Mouse (Mus musculus) macrophage (primary cell): Measurements from ENCODE around the gene Smarcb1. TPM values are rescaled to one million over a fixed set of nuclear protein-coding genes. Genes with fewer than 3 reads are reported as not detected.

ENCODE experiments used
- H3K27ac ChIP-seq: fragments of 350-480 bp; formaldehyde crosslinking; 2 replicates; pipeline ENCODE4 v1.9.0; 2021
- H3K36me3 ChIP-seq: fragments of 350-480 bp; formaldehyde crosslinking; 2 replicates; pipeline ENCODE4 v1.9.0; 2021; ENCODE audit errors: inconsistent target
- H3K4me3 ChIP-seq: fragments of 350-480 bp; formaldehyde crosslinking; 2 replicates; pipeline ENCODE4 v1.9.0; 2021; ENCODE audit errors: inconsistent target
- H3K79me2 ChIP-seq: fragments of 350-480 bp; formaldehyde crosslinking; 2 replicates; pipeline ENCODE4 v1.9.0; 2021; ENCODE audit errors: inconsistent target
- WGBS: methylation state at CpG from one replicate; pipeline ENCODE4 v1.1.7; 2026; ENCODE audit warnings: inconsistent platforms; ENCODE audit not compliant: missing documents; 5-methylcytosine and 5-hydroxymethylcytosine counted together
- polyA plus RNA-seq: library from polyadenylated mRNA; stranded (reverse); fragments of 250-400 nt; gene quantifications from 3 replicates; pipeline ENCODE4 v1.2.4, GENCODE M21; 2018; ENCODE audit warnings: inconsistent platforms
- total RNA-seq, 78 experiments: library from RNA; depleted of rRNA; stranded (reverse); fragments of 250-400 nt; gene quantifications; 1 replicate in 9 of 78; 2 replicates in 24 of 78; 3 replicates in 43 of 78; 4 replicates in 2 of 78; pipeline ENCODE4 v1.2.4; 2018; ENCODE audit warnings: inconsistent platforms in 56 of 78

Gene Smarcb1
- total RNA-seq (2018; cell fraction: chromatin; rRNA removed): 10 to 100 TPM; 17.9 to 73.8 (median 50.0) TPM
- total RNA-seq (2018; cell fraction: cytosol; rRNA removed): 10 to 100 TPM; 36.6 to 53.9 (median 47.9) TPM
- 10 to 100 TPM; 22.2 to 73.1 (median 42.8) TPM for total RNA-seq (2018; cell fraction: nucleus; rRNA removed)
- polyA plus RNA-seq: 36.6 to 53.9 TPM (median 38.3 TPM) in 3 replicates

- H3K36me3 ChIP-seq: peaks cover 6% of the 10 kb centered on the region; the same call in 1 of the 2 replicates
- H3K27ac ChIP-seq: peak within 1 kb of the TSS; percentile 61
- H3K79me2 ChIP-seq: peaks cover 47% of the 10 kb centered on the region
- peak within 1 kb of the TSS; percentile 64 for H3K4me3 ChIP-seq
- WGBS: under 1% methylated on average over 76 of the region's 76 CpGs
Measured at GRCm38 (mm10) chr10:75921026-75921725, at the start of gene Smarcb1. Gene Smarcb1 (minus strand): TSS chr10:75921617.

- Histone ChIP-seq H3K36me3 (no peaks in the 10 kb centered on the region), H3K79me2 (no peaks in the 10 kb centered on the region), H3K4me3 (peak within 1 kb of the TSS; percentile 2; the same call in 1 of the 2 replicates), H3K27ac (no peak within 1 kb of the TSS)
- WGBS: 22% methylated on average over 20 of the region's 20 CpGs
Measured at GRCm38 (mm10) chr10:75954381-75954811, 33.0 kb upstream of the Smarcb1 start, which contains the start of gene Gm5134. Gene Gm5134 (plus strand): TSS chr10:75954514.

DNA sequence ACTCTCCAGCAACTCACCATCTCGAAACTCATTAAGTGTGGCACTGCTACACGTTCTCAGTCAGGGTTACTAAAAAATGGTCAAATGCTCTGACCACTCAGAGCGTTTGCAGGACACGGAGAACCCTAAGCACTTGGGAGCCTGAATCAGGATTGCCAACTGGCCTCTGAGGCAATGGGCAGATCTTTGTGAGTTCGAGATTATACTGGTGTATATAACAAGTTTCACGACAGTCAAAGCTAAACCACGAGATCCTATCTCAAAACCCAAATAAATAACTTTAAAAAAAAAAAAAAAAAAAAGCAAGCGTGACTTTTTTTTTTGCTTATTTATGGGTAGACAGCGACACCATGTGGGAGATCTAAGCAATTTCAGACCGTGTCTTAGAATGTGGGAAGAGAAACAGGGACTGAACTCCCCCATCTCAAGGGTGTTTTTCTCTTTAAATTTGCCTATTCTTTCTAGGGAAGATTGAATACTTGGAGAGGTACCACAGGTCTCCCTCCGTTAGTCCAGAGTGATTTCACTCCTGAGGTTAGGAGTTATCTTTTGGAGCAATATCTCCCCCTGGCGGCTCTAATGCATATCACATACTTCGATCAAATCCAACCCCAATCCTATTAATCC, 30.1 kb upstream of the Smarcb1 start:
- Histone ChIP-seq H3K27ac (no peak overlapping the region), H3K79me2 (no peaks in the 10 kb centered on the region), H3K4me3 (no peak overlapping the region; the same call in 1 of the 2 replicates), H3K36me3 (no peaks in the 10 kb centered on the region)
- 3% methylated on average over 13 of the region's 13 CpGs for WGBS

DNA sequence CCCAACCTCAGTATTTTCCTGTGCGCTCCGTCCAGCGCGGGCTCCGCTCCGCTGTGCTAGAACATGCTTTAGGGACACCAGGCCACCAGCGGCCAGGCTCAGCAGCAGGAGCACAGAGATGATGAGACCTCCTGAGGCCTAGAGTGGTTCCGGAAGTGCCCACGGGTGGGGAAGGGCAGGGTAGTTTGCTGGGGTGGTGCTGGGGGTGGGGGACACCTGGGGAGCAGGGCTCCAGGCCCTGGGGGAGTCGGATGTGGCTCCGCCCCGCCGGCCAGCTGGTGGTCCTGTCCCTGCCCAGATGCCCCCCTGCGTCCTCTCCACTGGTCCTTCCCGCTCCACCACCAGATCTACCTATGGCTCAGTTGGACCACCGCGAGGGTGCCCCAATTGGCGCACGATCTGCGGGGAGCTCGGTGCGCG, 29.4 kb upstream of the Smarcb1 start:
- Histone ChIP-seq H3K4me3 (no peak overlapping the region), H3K79me2 (no peaks in the 10 kb centered on the region), H3K36me3 (no peaks in the 10 kb centered on the region), H3K27ac (no peak overlapping the region)
- 22% methylated on average over 23 of the region's 23 CpGs for WGBS

GRCm38 (mm10) chr10:75949053-75950045, 27.9 kb upstream of the Smarcb1 start:
- 63% methylated on average over 22 of the region's 22 CpGs for WGBS
- Histone ChIP-seq H3K4me3 (no peak overlapping the region), H3K36me3 (no peaks in the 10 kb centered on the region), H3K79me2 (no peaks in the 10 kb centered on the region), H3K27ac (no peak overlapping the region)

GRCm38 (mm10) chr10:75948079-75948478, 26.7 kb upstream of the Smarcb1 start:
- Histone ChIP-seq H3K36me3 (no peaks in the 10 kb centered on the region), H3K27ac (no peak overlapping the region), H3K4me3 (no peak overlapping the region), H3K79me2 (no peaks in the 10 kb centered on the region)
- WGBS: 77% methylated on average over 5 of the region's 5 CpGs

GRCm38 (mm10) chr10:75945896-75946295, 24.5 kb upstream of the Smarcb1 start:
- Histone ChIP-seq H3K79me2 (no peaks in the 10 kb centered on the region), H3K36me3 (no peaks in the 10 kb centered on the region), H3K4me3 (no peak overlapping the region), H3K27ac (no peak overlapping the region)
- WGBS: 88% methylated on average over 7 of the region's 7 CpGs

GRCm38 (mm10) chr10:75945213-75945612, 23.8 kb upstream of the Smarcb1 start:
- H3K36me3 ChIP-seq: no peaks in the 10 kb centered on the region
- no peak overlapping the region for H3K4me3 ChIP-seq
- H3K27ac ChIP-seq: no peak overlapping the region
- 95% methylated on average over 6 of the region's 7 CpGs for WGBS
- no peaks in the 10 kb centered on the region for H3K79me2 ChIP-seq

DNA sequence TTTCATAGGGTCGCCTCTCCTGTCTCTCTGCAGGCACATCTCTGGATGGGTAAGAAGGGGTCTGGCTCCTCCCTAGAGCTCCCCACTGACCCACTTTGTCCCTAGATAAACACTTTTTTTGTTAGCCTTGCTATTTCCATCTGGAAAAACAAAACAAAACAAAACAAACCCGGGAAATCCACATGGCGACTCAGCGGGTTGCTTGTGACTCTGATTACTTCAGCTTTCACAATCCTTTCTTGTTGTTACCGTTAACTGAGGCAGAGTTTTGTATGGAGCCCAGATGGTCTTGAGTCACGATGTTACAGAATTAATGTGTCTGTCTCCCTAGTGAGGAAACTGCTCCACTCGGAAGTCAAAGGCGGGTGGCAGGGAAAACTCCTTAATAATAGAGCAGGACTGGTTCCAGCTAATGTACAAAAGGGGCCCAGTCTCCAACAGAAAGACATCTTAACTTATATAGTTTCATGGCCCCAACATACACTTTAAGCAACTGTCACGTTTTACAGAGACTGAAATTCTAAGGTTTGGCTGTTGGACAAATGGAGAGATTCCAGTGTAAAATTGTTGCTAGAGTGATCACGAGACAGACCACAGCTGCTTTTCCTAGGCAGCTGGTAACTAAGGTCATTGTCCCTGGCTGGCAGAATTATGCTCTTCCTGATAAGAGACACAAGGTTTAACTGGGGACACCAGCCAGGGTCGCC, 22.8 kb upstream of the Smarcb1 start:
- Histone ChIP-seq H3K27ac (no peak overlapping the region), H3K79me2 (no peaks in the 10 kb centered on the region), H3K36me3 (no peaks in the 10 kb centered on the region), H3K4me3 (no peak overlapping the region)
- WGBS: 74% methylated on average over 11 of the region's 11 CpGs

DNA sequence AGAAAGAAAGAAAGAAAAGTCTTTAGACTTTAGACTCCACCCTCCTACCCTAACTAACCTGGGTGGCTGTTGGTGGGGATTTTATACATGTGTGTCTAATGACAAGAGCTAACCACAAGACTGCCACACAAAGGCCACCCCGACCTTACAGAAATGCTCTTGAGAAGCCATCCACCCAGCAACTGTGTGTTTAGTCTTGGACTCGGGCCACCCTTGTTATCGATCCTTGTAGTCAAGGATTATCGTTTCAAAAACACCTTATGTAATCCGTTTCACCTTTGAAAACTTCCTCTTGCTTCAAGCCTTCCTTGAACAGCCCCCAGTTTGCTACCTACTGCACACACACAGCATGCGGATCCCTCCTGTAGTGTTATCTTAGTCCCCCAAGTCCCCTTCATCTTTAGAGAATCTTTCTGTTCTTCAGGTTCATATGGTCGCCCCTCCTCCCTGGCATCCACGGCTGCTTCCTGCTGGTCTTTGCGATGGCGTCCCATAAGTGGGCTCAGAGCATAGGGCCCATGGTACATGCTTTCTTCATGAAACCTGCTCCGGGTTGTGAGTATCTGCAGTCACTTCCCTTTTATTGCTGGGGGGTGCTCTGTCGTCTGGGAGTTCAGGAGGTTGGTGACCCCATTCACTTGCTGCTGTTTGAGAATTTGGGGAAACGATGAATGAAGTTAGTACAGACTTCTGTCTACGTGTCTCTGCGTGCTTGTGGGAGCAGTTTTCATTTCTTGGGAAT, 21.5 kb upstream of the Smarcb1 start, which contains the start of gene Vpreb3:
Gene Vpreb3, plus strand, starts transcription at position 322 of the 742 bp plus-strand sequence.
- no peak within 1 kb of the TSS for H3K4me3 ChIP-seq
- WGBS: 49% methylated on average over 15 of the region's 15 CpGs
- no peak within 1 kb of the TSS for H3K27ac ChIP-seq
- H3K79me2 ChIP-seq: no peaks in the 10 kb centered on the region
- no peaks in the 10 kb centered on the region for H3K36me3 ChIP-seq

DNA sequence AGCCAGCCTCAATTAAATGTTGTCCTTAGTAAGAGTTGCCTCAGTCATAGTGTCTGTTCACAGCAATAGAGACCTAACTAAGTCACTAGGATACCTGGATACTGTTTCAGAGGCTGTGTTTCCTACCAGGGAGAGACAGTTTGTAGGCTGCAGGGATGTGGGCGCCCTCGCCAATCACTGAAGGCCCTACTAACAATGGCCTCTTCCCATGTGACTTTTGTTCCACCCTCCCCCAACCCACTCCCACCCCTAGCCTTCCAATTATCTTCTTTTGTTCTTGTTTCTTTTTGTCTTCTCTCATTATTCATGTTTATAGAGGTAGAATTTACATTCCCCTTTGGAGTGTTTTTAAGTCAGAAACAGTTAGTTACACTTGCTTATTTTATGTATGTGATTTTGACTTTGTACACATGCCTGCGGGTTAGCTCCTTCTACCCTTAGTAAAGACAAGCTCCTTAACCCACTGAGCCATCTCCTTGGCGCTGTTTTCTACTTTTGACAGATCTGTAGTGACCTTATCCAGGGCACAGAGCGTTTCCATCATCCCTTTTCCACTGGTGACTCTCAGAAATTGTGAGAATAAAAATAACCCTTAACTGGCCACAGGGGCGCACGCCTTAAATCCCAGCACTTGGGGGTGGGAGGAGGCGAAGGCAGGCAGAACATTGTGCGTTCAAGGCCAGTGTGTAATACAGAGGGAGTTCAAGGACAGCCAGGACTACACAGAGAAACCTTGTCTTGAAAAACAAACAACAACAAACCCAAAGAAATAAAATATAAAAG, 19.8 kb upstream of the Smarcb1 start:
- H3K27ac ChIP-seq: no peak overlapping the region
- H3K4me3 ChIP-seq: no peak overlapping the region
- no peaks in the 10 kb centered on the region for H3K36me3 ChIP-seq
- H3K79me2 ChIP-seq: no peaks in the 10 kb centered on the region
- 89% methylated on average over 9 of the region's 9 CpGs for WGBS

- Histone ChIP-seq H3K27ac (no peak within 1 kb of the TSS), H3K79me2 (no peaks in the 10 kb centered on the region), H3K36me3 (no peaks in the 10 kb centered on the region), H3K4me3 (no peak within 1 kb of the TSS)
- WGBS: 88% methylated on average over 5 of the region's 5 CpGs
Measured at GRCm38 (mm10) chr10:75940520-75940919, 19.1 kb upstream of the Smarcb1 start, which contains the start of gene Gm867. Gene Gm867 (minus strand): TSS chr10:75940672.
